ENCODE assay signal across 25 mouse cellular contexts in genomic region chr13:4467896-4468295, GRCm38 (mm10). TPM values are rescaled to one million over a fixed set of nuclear protein-coding genes. Genes with fewer than 3 reads are reported as not detected.
"Had no signal": no experiment of that assay in that cellular context is flagged by ENCODE, and none has a peak within 500 bp of the region (broad histone marks: within the 10 kb centered on the region; RNA-seq: fewer than 3 reads in every experiment).

No protein-coding gene starts in this region.

- H3K9me3 ChIP-seq: lung, embryonic 15.5 days; midbrain, embryonic 13.5 days; midbrain, embryonic 15.5 days; neural tube, embryonic 12.5 days; stomach, embryonic 15.5 days had no signal

- H3K9ac ChIP-seq: lung, embryonic 15.5 days; midbrain, embryonic 13.5 days; midbrain, embryonic 15.5 days; neural tube, embryonic 12.5 days; stomach, embryonic 15.5 days had no signal

- DNase-seq: lung, adult 2 months; lung, postnatal 14 days; lung, postnatal 36 days; right cerebral cortex, postnatal 14 days; thymus, adult 2 months; thymus, postnatal 25 days; thymus, postnatal 4 days had no signal

- H3K4me2 ChIP-seq: lung, embryonic 15.5 days; midbrain, embryonic 11.5 days; midbrain, embryonic 13.5 days; midbrain, embryonic 15.5 days; neural tube, embryonic 12.5 days; stomach, embryonic 15.5 days had no signal

- H3K4me1 ChIP-seq: lung, embryonic 15.5 days; megakaryocyte, embryonic 14.5 days; midbrain, embryonic 13.5 days; midbrain, embryonic 15.5 days; neural tube, embryonic 12.5 days; stomach, embryonic 15.5 days had no signal

- ATAC-seq: lung, postnatal 0 days; midbrain, embryonic 13.5 days; midbrain, embryonic 15.5 days had no signal

- H3K27me3 ChIP-seq: lung, embryonic 15.5 days; megakaryocyte, embryonic 14.5 days; midbrain, embryonic 13.5 days; midbrain, embryonic 15.5 days; neural tube, embryonic 12.5 days; stomach, embryonic 15.5 days had no signal

- H3K27ac ChIP-seq: lung, embryonic 15.5 days; macrophage; midbrain, embryonic 13.5 days; midbrain, embryonic 15.5 days; neural tube, embryonic 12.5 days; stomach, embryonic 15.5 days; stomach, postnatal 0 days had no signal

- H3K4me3 ChIP-seq: lung, embryonic 15.5 days; megakaryocyte, embryonic 14.5 days; midbrain, embryonic 13.5 days; midbrain, embryonic 15.5 days; neural tube, embryonic 12.5 days; stomach, embryonic 15.5 days had no signal

- H3K36me3 ChIP-seq: lung, embryonic 15.5 days; midbrain, embryonic 13.5 days; midbrain, embryonic 15.5 days; neural tube, embryonic 12.5 days; stomach, embryonic 15.5 days had no signal

RNA-seq across cellular contexts. Expression of gene Akr1c6, which starts 33.8 kb away (rescaled TPM):
- total RNA-seq: megakaryocyte progenitor cell, adult 5-6 weeks; midbrain, postnatal 0 days; monocyte, adult 5-6 weeks; neutrophil, adult 5-6 weeks had no signal
- polyA plus RNA-seq: lung, embryonic 15.5 days; lung, postnatal 0 days; macrophage; midbrain, embryonic 11.5 days; midbrain, embryonic 13.5 days; midbrain, embryonic 15.5 days; midbrain, postnatal 0 days; neural tube, embryonic 12.5 days; neural tube, embryonic 14.5 days; spleen, adult 2 months; stomach, postnatal 0 days; testis, adult 2 months; thymus, adult 2 months; urinary bladder, adult 2 months had no signal

RNA-seq across cellular contexts. Expression of gene Akr1c20, which starts 55.2 kb away (rescaled TPM):
- total RNA-seq: megakaryocyte progenitor cell, adult 5-6 weeks; midbrain, postnatal 0 days; monocyte, adult 5-6 weeks; neutrophil, adult 5-6 weeks had no signal
- polyA plus RNA-seq: lung, adult 2 months; lung, embryonic 15.5 days; lung, postnatal 0 days; macrophage; midbrain, embryonic 11.5 days; midbrain, embryonic 13.5 days; midbrain, embryonic 15.5 days; midbrain, postnatal 0 days; neural tube, embryonic 12.5 days; neural tube, embryonic 14.5 days; spleen, adult 2 months; stomach, embryonic 15.5 days; stomach, postnatal 0 days; thymus, adult 2 months; urinary bladder, adult 2 months had no signal
